Mouse (Mus musculus) MEL (cell line): ENCODE results near the gene Edc3. TPM values are rescaled to one million over a fixed set of nuclear protein-coding genes. Genes with fewer than 3 reads are reported as not detected.

ENCODE experiments used
- DNase-seq: peaks from one replicate; pipeline ENCODE4 v3.0.0; 2011; ENCODE audit warnings: low read depth, low spot score
- H3K27ac ChIP-seq: 2 replicates; pipeline ENCODE4 v1.5.1; 2012; ENCODE audit warnings: low read depth, mild to moderate bottlenecking, control low read depth, low read length, moderate library complexity; ENCODE audit not compliant: control insufficient read depth
- H3K27me3 ChIP-seq, 2 experiments: fragments of 150-350 bp in 1 of 2; sonication (generic) in 1 of 2; 2 replicates each; pipeline ENCODE4 v1.6.1; 2012; ENCODE audit warnings: low read length in 2 of 2, mild to moderate bottlenecking in 2 of 2, improper control_type of control experiment in 1 of 2, moderate library complexity in 1 of 2; ENCODE audit not compliant: insufficient read depth in 2 of 2, control insufficient read depth in 1 of 2
- H3K36me3 ChIP-seq, 2 experiments: 2 replicates each; pipeline ENCODE4 v1.6.1; 2012 to 2014; ENCODE audit warnings: low read length in 2 of 2, improper control_type of control experiment in 1 of 2, inconsistent platforms in 1 of 2, mild to moderate bottlenecking in 1 of 2; ENCODE audit not compliant: insufficient read depth in 2 of 2, control insufficient read depth in 1 of 2
- H3K4me1 ChIP-seq, 2 experiments: fragments of 150-350 bp in 1 of 2; sonication (generic) in 1 of 2; 2 replicates each; pipeline ENCODE4 v1.6.1; 2012; ENCODE audit warnings: low read length in 2 of 2, improper control_type of control experiment in 1 of 2, mild to moderate bottlenecking in 1 of 2; ENCODE audit not compliant: insufficient read depth in 2 of 2, control insufficient read depth in 1 of 2
- H3K4me3 ChIP-seq, 2 experiments: fragments of 150-350 bp in 1 of 2; sonication (generic) in 1 of 2; 2 replicates each; pipeline ENCODE4 v1.5.1; 2012; ENCODE audit warnings: low read depth in 2 of 2, low read length in 2 of 2, mild to moderate bottlenecking in 2 of 2, moderate library complexity in 2 of 2, control low read depth in 1 of 2, improper control_type of control experiment in 1 of 2; ENCODE audit not compliant: control insufficient read depth in 1 of 2, insufficient read depth in 1 of 2
- H3K79me2 ChIP-seq: 2 replicates; pipeline ENCODE4 v1.6.1; 2012; ENCODE audit warnings: mild to moderate bottlenecking, low read length, moderate library complexity; ENCODE audit not compliant: control insufficient read depth, poor library complexity, insufficient read depth
- H3K9ac ChIP-seq: 2 replicates; pipeline ENCODE4 v1.6.1; 2012; ENCODE audit warnings: low read depth, mild to moderate bottlenecking, control low read depth, low read length, moderate library complexity; ENCODE audit not compliant: control insufficient read depth, poor library complexity, severe bottlenecking
- H3K9me3 ChIP-seq: fragments of 150-350 bp; sonication (generic); replicated peaks from 2 replicates; pipeline ENCODE4 v1.6.1; 2012; ENCODE audit warnings: mild to moderate bottlenecking, low read length, improper control_type of control experiment, moderate library complexity; ENCODE audit not compliant: insufficient read depth
- BHLHE40 ChIP-seq: IDR thresholded peaks from 2 replicates; pipeline ENCODE4 v1.6.1; 2012; ENCODE audit warnings: low read depth, mild to moderate bottlenecking, inconsistent platforms, low read length, improper control_type of control experiment, borderline replicate concordance
- CTCF ChIP-seq, 3 experiments: IDR thresholded peaks in 2 of 3; conservative IDR thresholded peaks in 1 of 3; 2 replicates each; pipeline ENCODE4 v1.5.1; 2011 to 2012; ENCODE audit warnings: low read length in 3 of 3, low read depth in 2 of 3, mild to moderate bottlenecking in 2 of 3, improper control_type of control experiment in 1 of 3, inconsistent platforms in 1 of 3, mixed read lengths in 1 of 3, moderate library complexity in 1 of 3; ENCODE audit not compliant: control insufficient read depth in 1 of 3, insufficient read depth in 1 of 3, poor library complexity in 1 of 3, severe bottlenecking in 1 of 3
- ELF1 ChIP-seq: IDR thresholded peaks from 2 replicates; pipeline ENCODE4 v1.6.1; 2014; ENCODE audit warnings: low read depth, mild to moderate bottlenecking, inconsistent platforms, low read length, improper control_type of control experiment, moderate library complexity
- EP300 ChIP-seq, 2 experiments: IDR thresholded peaks; 2 replicates each; pipeline ENCODE4 v1.6.1; 2011; ENCODE audit warnings: improper control_type of control experiment in 2 of 2, low read length in 2 of 2, low read depth in 1 of 2, mild to moderate bottlenecking in 1 of 2
- ETS1 ChIP-seq: IDR thresholded peaks from 2 replicates; pipeline ENCODE4 v1.6.1; 2012; ENCODE audit warnings: low read depth, mild to moderate bottlenecking, inconsistent platforms, low read length, improper control_type of control experiment, moderate library complexity
- GABPA ChIP-seq: IDR thresholded peaks from 2 replicates; pipeline ENCODE4 v1.6.1; 2012; ENCODE audit warnings: low read depth, mild to moderate bottlenecking, inconsistent platforms, low read length, improper control_type of control experiment, moderate library complexity
- GATA1 ChIP-seq: IDR thresholded peaks from 2 replicates; pipeline ENCODE4 v1.6.1; 2011; ENCODE audit warnings: low read depth, low read length, improper control_type of control experiment
- HCFC1 ChIP-seq: IDR thresholded peaks from 2 replicates; pipeline ENCODE4 v1.6.1; 2012; ENCODE audit warnings: low read depth, mild to moderate bottlenecking, inconsistent platforms, low read length, improper control_type of control experiment, moderate library complexity
- JUND ChIP-seq: IDR thresholded peaks from 2 replicates; pipeline ENCODE4 v1.6.1; 2011; ENCODE audit warnings: low read depth, mild to moderate bottlenecking, improper control_type of control experiment, low read length
- KAT2A ChIP-seq: conservative IDR thresholded peaks from 2 replicates; pipeline ENCODE4 v1.6.1; 2012; ENCODE audit warnings: low read depth, low read length, improper control_type of control experiment, inconsistent platforms
- MAFK ChIP-seq: IDR thresholded peaks from 2 replicates; pipeline ENCODE4 v1.6.1; 2011; ENCODE audit warnings: low read depth, mild to moderate bottlenecking, low read length, improper control_type of control experiment, borderline replicate concordance
- MYB ChIP-seq: IDR thresholded peaks from 2 replicates; pipeline ENCODE4 v1.6.1; 2011; ENCODE audit warnings: mild to moderate bottlenecking, low read depth, low read length, improper control_type of control experiment
- NRF1 ChIP-seq: IDR thresholded peaks from 2 replicates; pipeline ENCODE4 v1.6.1; 2014; ENCODE audit warnings: low read depth, mild to moderate bottlenecking, inconsistent platforms, low read length, improper control_type of control experiment, moderate library complexity; ENCODE audit not compliant: poor library complexity, insufficient read depth, severe bottlenecking
- POLR2A ChIP-seq, 2 experiments: IDR thresholded peaks; 2 replicates each; pipeline ENCODE4 v1.6.1; 2011 to 2012; ENCODE audit warnings: low read length in 2 of 2, mild to moderate bottlenecking in 2 of 2, control low read depth in 1 of 2, improper control_type of control experiment in 1 of 2, low read depth in 1 of 2, moderate library complexity in 1 of 2; ENCODE audit not compliant: control insufficient read depth in 1 of 2, insufficient read depth in 1 of 2, poor library complexity in 1 of 2
- RAD21 ChIP-seq: IDR thresholded peaks from 2 replicates; pipeline ENCODE4 v1.6.1; 2011; ENCODE audit warnings: mild to moderate bottlenecking, low read depth, low read length, improper control_type of control experiment
- RCOR1 ChIP-seq: IDR thresholded peaks from 2 replicates; pipeline ENCODE4 v1.6.1; 2012; ENCODE audit warnings: low read depth, mild to moderate bottlenecking, inconsistent platforms, low read length, improper control_type of control experiment
- SIN3A ChIP-seq: IDR thresholded peaks from 2 replicates; pipeline ENCODE4 v1.6.1; 2012; ENCODE audit warnings: low read length, improper control_type of control experiment, inconsistent platforms
- TAL1 ChIP-seq: IDR thresholded peaks from 2 replicates; pipeline ENCODE4 v1.6.1; 2012; ENCODE audit warnings: mild to moderate bottlenecking, inconsistent platforms, low read length, moderate library complexity, mixed read lengths
- UBTF ChIP-seq: IDR thresholded peaks from 2 replicates; pipeline ENCODE4 v1.6.1; 2012; ENCODE audit warnings: low read depth, mild to moderate bottlenecking, inconsistent platforms, low read length, improper control_type of control experiment, moderate library complexity, borderline replicate concordance; ENCODE audit not compliant: insufficient read depth
- USF1 ChIP-seq: IDR thresholded peaks from 2 replicates; pipeline ENCODE4 v1.6.1; 2014; ENCODE audit warnings: low read depth, mild to moderate bottlenecking, inconsistent platforms, low read length, improper control_type of control experiment, moderate library complexity
- USF2 ChIP-seq, 2 experiments: IDR thresholded peaks; 2 replicates each; pipeline ENCODE4 v1.6.1; 2011 to 2012; ENCODE audit warnings: improper control_type of control experiment in 2 of 2, low read length in 2 of 2, borderline replicate concordance in 1 of 2, inconsistent platforms in 1 of 2, low read depth in 1 of 2, mild to moderate bottlenecking in 1 of 2; ENCODE audit not compliant: insufficient read depth in 1 of 2
- ZC3H11A ChIP-seq: IDR thresholded peaks from 2 replicates; pipeline ENCODE4 v1.6.1; 2012; ENCODE audit warnings: low read depth, mild to moderate bottlenecking, inconsistent platforms, low read length, improper control_type of control experiment
- ZKSCAN1 ChIP-seq: IDR thresholded peaks from 2 replicates; pipeline ENCODE4 v1.6.1; 2012; ENCODE audit warnings: low read depth, mild to moderate bottlenecking, inconsistent platforms, low read length, improper control_type of control experiment, moderate library complexity
- ZMIZ1 ChIP-seq: IDR thresholded peaks from 2 replicates; pipeline ENCODE4 v1.6.1; 2012; ENCODE audit warnings: low read depth, mild to moderate bottlenecking, inconsistent platforms, low read length, improper control_type of control experiment, moderate library complexity
- polyA plus RNA-seq, 2 experiments: library from polyadenylated mRNA; stranded (reverse) in 1 of 2; unstranded in 1 of 2; fragments of >175 nt in 1 of 2; fragments of >200 nt in 1 of 2; gene quantifications; 2 replicates each; pipeline versions ENCODE4 v1.2.1 to v1.2.4; 2012; ENCODE audit warnings: low replicate concordance in 2 of 2, low read depth in 1 of 2; ENCODE audit not compliant: insufficient read length in 2 of 2, insufficient read depth in 1 of 2, missing spikeins in 1 of 2
- total RNA-seq: library from RNA; depleted of rRNA; stranded (reverse); fragments of 300-350 nt; gene quantifications from 2 replicates; pipeline ENCODE4 v1.2.3, GENCODE M21; 2012

Edc3 gene
- total and polyA plus RNA-seq, 3 experiments = 7.2 to 25.7 TPM; not detected in 1

DNA sequence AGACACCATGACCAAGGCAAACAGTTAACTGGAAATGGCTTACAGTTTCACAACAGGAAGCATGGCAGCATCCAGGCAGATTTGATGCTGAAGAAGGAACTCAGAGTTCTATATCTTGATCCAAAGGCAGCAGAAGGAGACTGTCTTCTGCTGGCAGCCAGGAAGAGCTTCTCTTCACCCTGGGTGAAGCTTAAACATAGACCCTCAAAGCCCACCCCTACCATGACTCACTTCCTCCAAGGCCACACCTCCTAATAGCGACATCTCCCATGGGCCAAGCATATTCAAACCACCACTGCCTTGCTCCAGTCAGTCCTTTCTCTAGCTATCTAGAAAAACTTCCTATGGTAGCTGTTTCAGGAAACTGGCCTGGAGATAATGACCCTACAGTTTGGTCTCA, 38.7 kb downstream of the Edc3 start:
- Histone ChIP-seq H3K79me2 (no peaks in the 10 kb centered on the region), H3K9ac (no peak overlapping the region), H3K4me3 (no peak overlapping the region), H3K36me3 (peaks cover 7 to 18% of the 10 kb centered on the region in 2 experiments; a peak in 3 of 4 replicates)
- no peak for TF ChIP-seq UBTF
- TF ChIP-seq ELF1 = no peak
- no peak for TF ChIP-seq CTCF (IDR thresholded peaks at IDR 0.05 in 2 of 3, conservative IDR thresholded peaks at IDR 0.05 in 1 of 3; ENCODE audit: control insufficient read depth in 1 of 3, insufficient read depth in 1 of 3, low read depth in 2 of 3, low read length in 3 of 3, poor library complexity in 1 of 3, severe bottlenecking in 1 of 3)
- TF ChIP-seq NRF1 = no peak
- no peak for TF ChIP-seq HCFC1
- TF ChIP-seq EP300 (IDR thresholded peaks at IDR 0.05; ENCODE audit: low read depth in 1 of 2, low read length in 2 of 2) = no peak
- TF ChIP-seq JUND = no peak
- TF ChIP-seq GABPA = no peak
- TF ChIP-seq RCOR1 = no peak
- no peak for TF ChIP-seq POLR2A (IDR thresholded peaks at IDR 0.05; ENCODE audit: control insufficient read depth in 1 of 2, insufficient read depth in 1 of 2, low read depth in 1 of 2, low read length in 2 of 2, poor library complexity in 1 of 2)
- TF ChIP-seq ETS1 = no peak
- TF ChIP-seq ZC3H11A = no peak
- TF ChIP-seq MAFK = no peak
- no peak for TF ChIP-seq USF1
- TF ChIP-seq TAL1 = no peak
- no peak for TF ChIP-seq ZMIZ1
- no peak for TF ChIP-seq SIN3A
- TF ChIP-seq USF2 (IDR thresholded peaks at IDR 0.05; ENCODE audit: borderline replicate concordance in 1 of 2, insufficient read depth in 1 of 2, low read depth in 1 of 2, low read length in 2 of 2) = no peak
- TF ChIP-seq, all 39 proteins: peak for 0
- H3K27ac ChIP-seq = no peak overlapping the region
- H3K4me1 ChIP-seq = peaks cover 0 to 5% of the 10 kb centered on the region in 2 experiments; a peak in 2 of 4 replicates
- DNase-seq = peak; percentile 50
- H3K9me3 ChIP-seq = no peaks in the 10 kb centered on the region
- no peaks in the 10 kb centered on the region for H3K27me3 ChIP-seq

DNA sequence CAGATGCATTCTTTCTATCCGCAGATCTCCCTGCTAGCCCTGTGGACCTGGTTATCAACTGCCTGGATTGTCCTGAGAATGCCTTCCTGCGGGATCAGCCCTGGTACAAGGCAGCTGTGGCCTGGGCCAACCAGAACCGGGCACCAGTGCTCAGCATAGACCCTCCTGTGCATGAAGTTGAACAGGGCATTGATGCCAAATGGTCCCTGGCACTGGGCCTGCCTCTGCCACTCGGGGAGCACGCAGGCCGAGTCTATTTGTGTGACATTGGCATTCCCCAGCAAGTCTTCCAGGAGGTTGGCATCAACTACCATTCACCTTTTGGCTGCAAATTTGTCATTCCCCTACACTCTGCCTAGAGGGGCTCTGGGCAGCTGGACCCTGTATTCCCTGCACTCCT, 39.8 kb downstream of the Edc3 start:
- no peak for DNase-seq
- Histone ChIP-seq H3K36me3 (peaks cover 7 to 25% of the 10 kb centered on the region in 2 experiments; a peak in 3 of 4 replicates), H3K4me3 (no peak overlapping the region), H3K4me1 (peaks cover 0 to 5% of the 10 kb centered on the region in 2 experiments; a peak in 2 of 4 replicates), H3K9ac (no peak overlapping the region), H3K79me2 (no peaks in the 10 kb centered on the region), H3K9me3 (no peaks in the 10 kb centered on the region), H3K27ac (no peak overlapping the region), H3K27me3 (no peaks in the 10 kb centered on the region)
- TF ChIP-seq USF2 (IDR thresholded peaks at IDR 0.05; ENCODE audit: borderline replicate concordance in 1 of 2, insufficient read depth in 1 of 2, low read depth in 1 of 2, low read length in 2 of 2) (no peak), MAFK (no peak), MYB (no peak), BHLHE40 (no peak), USF1 (no peak), GATA1 (no peak), UBTF (no peak), KAT2A (no peak), ZKSCAN1 (no peak), RAD21 (no peak)
